Mouse (Mus musculus) embryonic fibroblast, embryonic 13.5 days (primary cell): ENCODE measurements around the gene Wdr82.

Source experiments
- CTCF ChIP-seq: IDR thresholded peaks from 2 replicates; pipeline ENCODE4 v1.5.1; 2011; ENCODE audit warnings: mild to moderate bottlenecking, control low read depth, low read length, moderate library complexity, borderline replicate concordance; ENCODE audit not compliant: insufficient read depth
- POLR2A ChIP-seq: IDR thresholded peaks from 2 replicates; pipeline ENCODE4 v1.6.1; 2011; ENCODE audit warnings: low read depth, mild to moderate bottlenecking, control low read depth, low read length, moderate library complexity

DNA sequence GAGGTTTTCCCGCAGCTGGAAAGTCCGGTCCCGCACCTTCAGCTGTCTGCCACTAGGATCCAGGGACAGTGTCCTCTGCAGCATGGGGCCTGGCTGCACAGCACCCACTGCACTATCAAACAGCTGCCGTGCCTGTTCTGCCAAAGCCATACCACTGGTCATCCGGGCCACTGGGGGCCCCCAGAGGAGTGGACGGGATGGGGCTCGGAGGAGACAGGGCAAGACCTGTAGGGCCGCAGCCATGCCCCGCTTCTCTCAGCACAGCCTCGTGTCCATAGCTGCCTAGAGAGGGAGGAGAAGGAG, 13.2 kb upstream of the Wdr82 start:
- TF ChIP-seq POLR2A (no peak), CTCF (no peak)
